Mouse (Mus musculus) mouse trophoblast stem cell (cell line): ENCODE data around the gene Rrp12.

Experiments
- in situ Hi-C, 2 experiments: fragments of 300-500 bp; cut with MseI, MboI; formaldehyde crosslinking; loops; 2 replicates in 1 of 2; 3 replicates in 1 of 2; pipeline ENCODE4 v1.15.1; 2025

Rrp12 gene

GRCm38 (mm10) chr19:41830106-41831031 lies 65.6 kb downstream of the Rrp12 start:
- in situ Hi-C loops = no loop called here

- in situ Hi-C loops = no loop called here
These were observed 66.4 kb downstream of the Rrp12 start, which contains the start of gene Frat1 for GRCm38 (mm10) chr19:41829381-41830105. Frat1 (plus strand) TSS chr19:41829970.

- in situ Hi-C loops = no loop called here
These were observed 67.0 kb downstream of the Rrp12 start for GRCm38 (mm10) chr19:41828941-41829340.

GRCm38 (mm10) chr19:41826529-41826928 lies 69.4 kb downstream of the Rrp12 start:
- in situ Hi-C loops = no loop called here

- in situ Hi-C loops = no loop called here
These were observed 71.0 kb downstream of the Rrp12 start for GRCm38 (mm10) chr19:41824950-41825349.

GRCm38 (mm10) chr19:41822589-41822988 lies 73.4 kb downstream of the Rrp12 start:
- in situ Hi-C loops = no loop called here

- in situ Hi-C loops = no loop called here
These were observed 74.5 kb downstream of the Rrp12 start for GRCm38 (mm10) chr19:41821436-41821835.

- in situ Hi-C loops = no loop called here
These were observed 77.2 kb downstream of the Rrp12 start for GRCm38 (mm10) chr19:41818749-41819148.

- in situ Hi-C loops = no loop called here
These were observed 78.6 kb downstream of the Rrp12 start for GRCm38 (mm10) chr19:41817325-41817724.

GRCm38 (mm10) chr19:41816915-41817314 lies 79.1 kb downstream of the Rrp12 start:
- in situ Hi-C loops = no loop called here

- in situ Hi-C loops = no loop called here
These were observed 79.6 kb downstream of the Rrp12 start for GRCm38 (mm10) chr19:41816410-41816809.

- in situ Hi-C loops = no loop called here
These were observed 82.6 kb downstream of the Rrp12 start for GRCm38 (mm10) chr19:41813374-41813773.
